In genomic region chr11:87125562-87125961, GRCm38 (mm10) we compare ENCODE assay signal across 10 mouse cellular contexts. TPM values are rescaled to one million over a fixed set of nuclear protein-coding genes. Genes with fewer than 3 reads are reported as not detected.
DNase-seq lines count a peak whose midpoint lies in the region; ATAC-seq and TF ChIP-seq lines count a peak whose summit lies in the region.
"Had no signal": no experiment of that assay in that cellular context is flagged by ENCODE, and none has a peak within 500 bp of the region (broad histone marks: within the 10 kb centered on the region; RNA-seq: fewer than 3 reads in every experiment).

No protein-coding gene starts in this region.

- ATAC-seq in erythroblast, adult 5-6 weeks (replicated peaks; ENCODE audit: low FRiP score, poor library complexity, severe bottlenecking) = no peak
- ATAC-seq in limb, embryonic 15.5 days (ENCODE audit: insufficient number of reproducible peaks, low FRiP score, low TSS enrichment, low read depth) = no peak
- ATAC-seq in stomach, embryonic 16.5 days (ENCODE audit: insufficient read depth, low FRiP score) = no peak

- H3K9ac ChIP-seq in limb, embryonic 15.5 days = no peak overlapping the region
- no peak overlapping the region; the same call in 1 of the 2 replicates for H3K9ac ChIP-seq in stomach, embryonic 16.5 days (ENCODE audit: low read length)

- no peak for DNase-seq in testis, postnatal 14 days (ENCODE audit: low spot score)
- no peak for DNase-seq in natural killer cell, adult 2 months (ENCODE audit: low spot score in 2 of 2)
- DNase-seq in adrenal gland, adult 8-10 months = no peak
- DNase-seq: kidney, postnatal 25 days; right cerebral cortex, adult 18-20 months had no signal

- H3K4me1 ChIP-seq in erythroblast, embryonic 14.5 days (ENCODE audit: control insufficient read depth) = peaks cover 42% of the 10 kb centered on the region
- H3K4me1 ChIP-seq in testis, adult 2 months (ENCODE audit: control insufficient read depth, insufficient read depth, low read length) = no peaks in the 10 kb centered on the region; the same call in 1 of the 2 replicates
- 0 out of 2 replicates have a peak, but pooled peaks cover 14% of the 10 kb centered on the region for H3K4me1 ChIP-seq in limb, embryonic 15.5 days
- peaks cover 3% of the 10 kb centered on the region for H3K4me1 ChIP-seq in stomach, embryonic 16.5 days (ENCODE audit: control insufficient read depth, insufficient read depth, low read length)

- H3K27me3 ChIP-seq in erythroblast, embryonic 14.5 days (ENCODE audit: control insufficient read depth) = no peaks in the 10 kb centered on the region
- H3K27me3 ChIP-seq in testis, adult 2 months (ENCODE audit: control insufficient read depth, insufficient read depth, low read length) = no peaks in the 10 kb centered on the region
- no peaks in the 10 kb centered on the region for H3K27me3 ChIP-seq in limb, embryonic 15.5 days
- no peaks in the 10 kb centered on the region for H3K27me3 ChIP-seq in stomach, embryonic 16.5 days (ENCODE audit: control insufficient read depth, insufficient read depth, low read length)

- no peak for TF ChIP-seq POLR2A in testis, adult 2 months (IDR thresholded peaks at IDR 0.05; ENCODE audit: control insufficient read depth, low read depth, low read length)

- 50% methylated on average over 4 of the region's 4 CpGs for WGBS in limb, embryonic 15.5 days
- WGBS in stomach, embryonic 16.5 days = 50% methylated on average over 4 of the region's 4 CpGs

- H3K9me3 ChIP-seq in erythroblast, embryonic 14.5 days (ENCODE audit: control insufficient read depth, low read length) = no peaks in the 10 kb centered on the region
- H3K9me3 ChIP-seq in limb, embryonic 15.5 days = no peaks in the 10 kb centered on the region
- no peaks in the 10 kb centered on the region for H3K9me3 ChIP-seq in stomach, embryonic 16.5 days (replicated peaks; ENCODE audit: control insufficient read depth, low read length)

- 0 out of 2 replicates have a peak overlapping the region, but pooled peaks have one; percentile 86 for H3K4me2 ChIP-seq in limb, embryonic 15.5 days
- H3K4me2 ChIP-seq in stomach, embryonic 16.5 days (ENCODE audit: low read depth, low read length) = peak overlapping the region; percentile 57

- H3K36me3 ChIP-seq in erythroblast, embryonic 14.5 days (ENCODE audit: control insufficient read depth) = peaks cover 76% of the 10 kb centered on the region
- H3K36me3 ChIP-seq in testis, adult 2 months (ENCODE audit: control insufficient read depth, insufficient read depth, low read length) = peaks cover 4% of the 10 kb centered on the region
- peaks cover 30% of the 10 kb centered on the region for H3K36me3 ChIP-seq in limb, embryonic 15.5 days
- 0 out of 2 replicates have a peak, but pooled peaks cover 7% of the 10 kb centered on the region for H3K36me3 ChIP-seq in stomach, embryonic 16.5 days (ENCODE audit: control insufficient read depth, insufficient read depth, low read length)

- H3K27ac ChIP-seq in testis, adult 2 months (ENCODE audit: control insufficient read depth, insufficient read depth, low read depth, low read length) = no peak overlapping the region
- no peak overlapping the region for H3K27ac ChIP-seq in limb, embryonic 15.5 days
- peak overlapping the region; percentile 23; the same call in 1 of the 2 replicates for H3K27ac ChIP-seq in stomach, embryonic 16.5 days (ENCODE audit: low read length)

- peak overlapping the region; percentile 99 for H3K4me3 ChIP-seq in erythroblast, embryonic 14.5 days (replicated peaks)
- peak overlapping the region; percentile 62 for H3K4me3 ChIP-seq in testis, adult 2 months (ENCODE audit: control insufficient read depth, low read depth, low read length)
- no peak overlapping the region for H3K4me3 ChIP-seq in limb, embryonic 15.5 days
- H3K4me3 ChIP-seq in stomach, embryonic 16.5 days (replicated peaks; ENCODE audit: low read length) = 0 out of 2 replicates have a peak overlapping the region, but pooled peaks have one; percentile 89

- no peak for TF ChIP-seq CTCF in testis, adult 2 months (IDR thresholded peaks at IDR 0.05; ENCODE audit: control insufficient read depth, insufficient read depth, insufficient replicate concordance, low read depth, low read length)

RNA-seq across cellular contexts. Expression of gene Trim37, which starts 1.3 kb away (rescaled TPM):
- 0.86 and 1.2 TPM in 2 replicates for polyA plus RNA-seq in erythroblast, embryonic 14.5 days (2012)
- 12.7 and 19.0 TPM in 2 replicates for total RNA-seq in erythroblast, adult 5-6 weeks (2015; ENCODE audit: low replicate concordance)
- 28.4 and 36.2 TPM in 2 replicates for total RNA-seq in erythroblast, adult 5-6 weeks (2017; ENCODE audit: low replicate concordance)
- 78.5 and 99.4 TPM in 2 replicates for polyA plus RNA-seq in testis, adult 2 months (2012; rRNA removed)
- polyA plus RNA-seq in limb, embryonic 15.5 days (2015; fragmentation: Nextera tagmentation; extraction: Ambion mirVana) = 19.1 and 23.7 TPM in 2 replicates
- polyA plus RNA-seq in stomach, embryonic 16.5 days (2015; fragmentation: Nextera tagmentation; extraction: Ambion mirVana) = 21.0 and 22.7 TPM in 2 replicates
- total RNA-seq in adrenal gland, adult 8-10 months (2022) = 10 to 100 TPM; 14.0 to 23.2 (median 15.7) TPM

RNA-seq across cellular contexts. Expression of gene Ska2, which starts 16.5 kb away (rescaled TPM):
- 0.12 and 0.37 TPM in 2 replicates for polyA plus RNA-seq in erythroblast, embryonic 14.5 days (2012)
- 24.5 and 36.1 TPM in 2 replicates for total RNA-seq in erythroblast, adult 5-6 weeks (2015; ENCODE audit: low replicate concordance)
- total RNA-seq in erythroblast, adult 5-6 weeks (2017; ENCODE audit: low replicate concordance) = 14.1 and 19.8 TPM in 2 replicates
- 1.9 and 2.8 TPM in 2 replicates for polyA plus RNA-seq in testis, adult 2 months (2012; rRNA removed)
- polyA plus RNA-seq in limb, embryonic 15.5 days (2015; fragmentation: Nextera tagmentation; extraction: Ambion mirVana) = 47.7 and 48.2 TPM in 2 replicates
- polyA plus RNA-seq in stomach, embryonic 16.5 days (2015; fragmentation: Nextera tagmentation; extraction: Ambion mirVana) = 42.4 and 47.2 TPM in 2 replicates
- 1 to 10 TPM; 5.0 to 9.3 (median 7.2) TPM for total RNA-seq in adrenal gland, adult 8-10 months (2022)

RNA-seq across cellular contexts. Expression of gene Prr11, which starts 17.1 kb away (rescaled TPM):
- polyA plus RNA-seq in erythroblast, embryonic 14.5 days (2012) = 0.30 and 0.44 TPM in 2 replicates
- 19.2 and 25.0 TPM in 2 replicates for total RNA-seq in erythroblast, adult 5-6 weeks (2015; ENCODE audit: low replicate concordance)
- total RNA-seq in erythroblast, adult 5-6 weeks (2017; ENCODE audit: low replicate concordance) = 6.6 and 8.8 TPM in 2 replicates
- 4.2 and 5.7 TPM in 2 replicates for polyA plus RNA-seq in testis, adult 2 months (2012; rRNA removed)
- polyA plus RNA-seq in limb, embryonic 15.5 days (2015; fragmentation: Nextera tagmentation; extraction: Ambion mirVana) = 7.0 and 7.2 TPM in 2 replicates
- 6.0 and 6.9 TPM in 2 replicates for polyA plus RNA-seq in stomach, embryonic 16.5 days (2015; fragmentation: Nextera tagmentation; extraction: Ambion mirVana)
- 1 to 10 TPM in 3 of 4 experiments, under 1 TPM in 1; 0.75 to 1.3 (median 1.2) TPM for total RNA-seq in adrenal gland, adult 8-10 months (2022)

RNA-seq across cellular contexts. Expression of gene Smg8, which starts 39.0 kb away (rescaled TPM):
- 0.18 and 0.20 TPM in 2 replicates for polyA plus RNA-seq in erythroblast, embryonic 14.5 days (2012)
- total RNA-seq in erythroblast, adult 5-6 weeks (2015; ENCODE audit: low replicate concordance) = 3.3 and 5.2 TPM in 2 replicates
- 4.1 and 5.4 TPM in 2 replicates for total RNA-seq in erythroblast, adult 5-6 weeks (2017; ENCODE audit: low replicate concordance)
- polyA plus RNA-seq in testis, adult 2 months (2012; rRNA removed) = 7.5 and 8.0 TPM in 2 replicates
- polyA plus RNA-seq in limb, embryonic 15.5 days (2015; fragmentation: Nextera tagmentation; extraction: Ambion mirVana) = 18.9 and 20.0 TPM in 2 replicates
- 17.7 and 17.9 TPM in 2 replicates for polyA plus RNA-seq in stomach, embryonic 16.5 days (2015; fragmentation: Nextera tagmentation; extraction: Ambion mirVana)
- 10 to 100 TPM; 16.1 to 21.1 (median 19.1) TPM for total RNA-seq in adrenal gland, adult 8-10 months (2022)

RNA-seq across cellular contexts. Expression of gene Gdpd1, which starts 51.7 kb away (rescaled TPM):
- 0.08 and 0.19 TPM in 2 replicates for polyA plus RNA-seq in erythroblast, embryonic 14.5 days (2012)
- total RNA-seq in erythroblast, adult 5-6 weeks (2015; ENCODE audit: low replicate concordance) = 1.2 TPM in 1 of 2 replicates, not detected in the other
- 1.3 TPM in 1 of 2 replicates, not detected in the other for total RNA-seq in erythroblast, adult 5-6 weeks (2017; ENCODE audit: low replicate concordance)
- 80.8 and 83.6 TPM in 2 replicates for polyA plus RNA-seq in testis, adult 2 months (2012; rRNA removed)
- polyA plus RNA-seq in limb, embryonic 15.5 days (2015; fragmentation: Nextera tagmentation; extraction: Ambion mirVana) = 20.7 and 21.7 TPM in 2 replicates
- 34.9 and 41.5 TPM in 2 replicates for polyA plus RNA-seq in stomach, embryonic 16.5 days (2015; fragmentation: Nextera tagmentation; extraction: Ambion mirVana)
- 10 to 100 TPM in 2 of 4 experiments, 1 to 10 TPM in 2; 5.6 to 10.1 (median 7.8) TPM for total RNA-seq in adrenal gland, adult 8-10 months (2022)

Comparison
In these comparisons a context has a peak if more than half of its experiments do, and no peak if none do; other contexts are left out.
1. RNA of gene Ska2, which starts 16.5 kb away (polyA plus RNA-seq): 47.7 to 48.2 TPM in limb, embryonic 15.5 days and 42.4 to 47.2 TPM in stomach, embryonic 16.5 days; 1.9 to 2.8 TPM in testis, adult 2 months and 0.12 to 0.37 TPM in erythroblast, embryonic 14.5 days; every median in the first group is over 10 times any median in the second.